Mouse (Mus musculus) layer of hippocampus, postnatal 14 days (tissue): Measurements from ENCODE around the gene Btn2a2. TPM values are rescaled to one million over a fixed set of nuclear protein-coding genes. Genes with fewer than 3 reads are reported as not detected.

Source experiments
- DNase-seq, 2 experiments: peaks; one replicate each; pipeline ENCODE4 v3.0.0; 2021 to 2022; ENCODE audit warnings: low spot score in 2 of 2, mixed read lengths in 1 of 2
- microRNA-seq, 2 experiments: library from miRNA; unstranded; fragments of <30 nt; microRNA quantifications; one replicate each; pipeline ENCODE4 v1.2.0; 2021
- total RNA-seq, 2 experiments: library from RNA; stranded (reverse); gene quantifications; 2 replicates each; pipeline ENCODE4 v1.2.3; 2021

Btn2a2 gene
- total RNA-seq, 2 experiments from 2014 or later, result 0.58 to 1.0 TPM

GRCm38 (mm10) chr13:23428166-23428993 is 60.3 kb downstream of the Btn2a2 start:
- DNase-seq, result no peak

Small RNAs within 50 kb of the gene (microRNA-seq; reads per million reads assigned to microRNA genes)
- gene Gm44297, result 0 reads per million in 2 experiments
- 0 to 0.45 reads per million in 2 experiments for gene n-TStga1

Other genes with a start within 250 kb of the Btn2a2 start
- gene Vmn1r223, start 241.7 kb downstream of the Btn2a2 start, total RNA-seq, result not detected
- 10 to 100 TPM; 34.9 to 39.8 TPM for gene Zfp322a, start 119.6 kb downstream of the Btn2a2 start, total RNA-seq
- 1 to 10 TPM; 7.0 TPM for gene Abt1, start 65.0 kb downstream of the Btn2a2 start, total RNA-seq
- gene Btn1a1, start 23.0 kb downstream of the Btn2a2 start, total RNA-seq, result not detected
- 100 to 1,000 TPM; 253 to 315 TPM for gene Hist1h4h, start 42.2 kb upstream of the Btn2a2 start, total RNA-seq
- 10 to 100 TPM; 23.4 to 33.5 TPM for gene Hist1h2af, start 45.0 kb upstream of the Btn2a2 start, total RNA-seq
- 10 to 100 TPM in 1 of 2 experiments, 1 to 10 TPM in 1; 3.7 to 12.5 TPM for gene Hist1h3g, start 46.6 kb upstream of the Btn2a2 start, total RNA-seq
- gene Hist1h2bh, start 54.5 kb upstream of the Btn2a2 start, total RNA-seq, result 1 to 10 TPM; 1.2 to 1.9 TPM
- gene Hist1h3f, start 55.2 kb upstream of the Btn2a2 start, total RNA-seq, result 10 to 100 TPM; 19.7 to 24.2 TPM
- gene Hist1h4f, start 62.8 kb upstream of the Btn2a2 start, total RNA-seq, result 100 to 1,000 TPM; 122 to 142 TPM
- gene Hist1h1d, start 64.4 kb upstream of the Btn2a2 start, total RNA-seq, result 1 to 10 TPM; 4.6 to 4.8 TPM
- gene Hist1h3e, start 73.5 kb upstream of the Btn2a2 start, total RNA-seq, result 10 to 100 TPM; 60.0 to 69.0 TPM
- gene Hist1h2ae, start 82.4 kb upstream of the Btn2a2 start, total RNA-seq, result 10 to 100 TPM; 10.3 TPM
- 10 to 100 TPM; 93.3 to 96.2 TPM for gene Hist1h2bg, start 82.5 kb upstream of the Btn2a2 start, total RNA-seq
- gene Hist1h2bf, start 85.3 kb upstream of the Btn2a2 start, total RNA-seq, result 10 to 100 TPM; 32.6 to 42.1 TPM
- 1 to 10 TPM; 1.1 to 9.9 TPM for gene Hist1h2ad, start 85.5 kb upstream of the Btn2a2 start, total RNA-seq
- gene Hist1h3d, start 86.9 kb upstream of the Btn2a2 start, total RNA-seq, result 10 to 100 TPM; 11.1 to 12.1 TPM
- gene Hist1h4d, start 92.7 kb upstream of the Btn2a2 start, total RNA-seq, result 100 to 1,000 TPM; 128 to 149 TPM
- 1 to 10 TPM; 6.8 to 8.7 TPM for gene Hist1h2be, start 132.3 kb upstream of the Btn2a2 start, total RNA-seq
- 10 to 100 TPM; 63.5 to 74.1 TPM for gene Hist1h1e, start 133.7 kb upstream of the Btn2a2 start, total RNA-seq
- gene Hist1h2ac, start 195.1 kb upstream of the Btn2a2 start, total RNA-seq, result 1 to 10 TPM; 2.9 TPM
- 10 to 100 TPM; 37.1 to 42.7 TPM for gene Hist1h2bc, start 195.3 kb upstream of the Btn2a2 start, total RNA-seq
- gene Hist1h1t, start 207.0 kb upstream of the Btn2a2 start, total RNA-seq, result not detected
- 100 to 1,000 TPM in 1 of 2 experiments, 10 to 100 TPM in 1; 94.6 to 106 TPM for gene Hist1h4c, start 209.6 kb upstream of the Btn2a2 start, total RNA-seq
- gene Hfe, start 222.0 kb upstream of the Btn2a2 start, total RNA-seq, result 1 to 10 TPM; 3.4 to 5.4 TPM
- 10 to 100 TPM; 64.6 to 74.5 TPM for gene Hist1h1c, start 250.0 kb upstream of the Btn2a2 start, total RNA-seq